Mouse (Mus musculus) cerebellum, adult 2 months (tissue): ENCODE measurements at regions not wholly inside any gene's neighbourhood (a gene's known extent, or its start where the extent isn't known, plus 50 kb on each side); places are given as distances from the start of the nearest gene placed in this dataset.

Experiments used
- CTCF ChIP-seq: fragments of 200-500 bp; IDR thresholded peaks from 2 replicates; pipeline ENCODE4 v1.5.1; 2011; ENCODE audit warnings: low read depth, mild to moderate bottlenecking, control low read depth, low read length, moderate library complexity, borderline replicate concordance; ENCODE audit not compliant: insufficient read depth
- POLR2A ChIP-seq: fragments of 200-500 bp; IDR thresholded peaks from 2 replicates; pipeline ENCODE4 v1.6.1; 2011; ENCODE audit warnings: low read length, control low read depth, borderline replicate concordance; ENCODE audit not compliant: insufficient read depth

DNA sequence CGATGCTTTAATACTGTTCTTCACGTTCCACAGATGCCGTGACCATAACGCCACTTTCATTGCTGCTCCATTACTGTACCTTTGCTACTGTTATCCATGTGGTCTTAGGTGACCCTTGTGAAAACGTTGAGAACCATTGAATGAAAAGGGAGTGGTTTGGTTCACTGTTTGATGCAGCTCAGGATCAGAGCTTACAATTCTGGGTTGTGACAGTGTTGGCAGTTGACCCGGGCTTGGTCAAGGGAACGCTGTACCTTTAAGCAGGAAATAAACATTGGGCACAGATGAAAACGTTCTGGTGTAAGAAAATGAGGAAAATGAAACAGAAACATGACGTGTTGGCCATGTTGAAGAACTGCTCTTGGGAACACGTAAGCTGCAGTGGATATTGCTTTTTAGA is 401.3 kb upstream of the Slc30a5 start:
- TF ChIP-seq CTCF (no peak), POLR2A (no peak)
